In genomic region chr11:33923031-33923430, GRCm38 (mm10) we compare ENCODE assay signal across 23 mouse cellular contexts. TPM values are rescaled to one million over a fixed set of nuclear protein-coding genes. Genes with fewer than 3 reads are reported as not detected.
"Had no signal": no experiment of that assay in that cellular context is flagged by ENCODE, and none has a peak within 500 bp of the region (broad histone marks: within the 10 kb centered on the region; RNA-seq: fewer than 3 reads in every experiment).

No protein-coding gene starts in this region.

- H3K36me3 ChIP-seq: kidney, embryonic 15.5 days; liver, embryonic 13.5 days; midbrain, embryonic 10.5 days; midbrain, embryonic 15.5 days; neural tube, embryonic 13.5 days; stomach, embryonic 15.5 days had no signal

- H3K9ac ChIP-seq: kidney, embryonic 15.5 days; liver, embryonic 13.5 days; midbrain, embryonic 15.5 days; neural tube, embryonic 13.5 days; stomach, embryonic 15.5 days had no signal

- H3K4me2 ChIP-seq: kidney, embryonic 15.5 days; liver, embryonic 13.5 days; midbrain, embryonic 15.5 days; neural tube, embryonic 13.5 days; stomach, embryonic 15.5 days had no signal

- H3K4me1 ChIP-seq: megakaryocyte, embryonic 14.5 days had no signal

- ATAC-seq: midbrain, embryonic 15.5 days had no signal

- H3K27me3 ChIP-seq: liver, embryonic 13.5 days; stomach, embryonic 15.5 days had no signal

- DNase-seq: kidney, adult 8-10 months; kidney, postnatal 10 days; kidney, postnatal 36 days; layer of hippocampus, postnatal 36 days; liver, embryonic 13.5 days; lung, adult 2 months; lung, postnatal 14 days; retina, postnatal 1 day; right cerebral cortex, postnatal 25 days; spleen, adult 18-20 months; thymus, postnatal 36 days had no signal

- H3K4me3 ChIP-seq: kidney, embryonic 15.5 days; left cerebral cortex, adult 2 months; liver, embryonic 13.5 days; megakaryocyte, embryonic 14.5 days; midbrain, embryonic 10.5 days; midbrain, embryonic 15.5 days; myocyte; neural tube, embryonic 13.5 days; stomach, embryonic 15.5 days had no signal

- H3K27ac ChIP-seq: kidney, embryonic 15.5 days; left cerebral cortex, adult 2 months; liver, embryonic 13.5 days; macrophage; midbrain, embryonic 10.5 days; midbrain, embryonic 15.5 days; neural tube, embryonic 13.5 days; stomach, embryonic 15.5 days had no signal

- H3K9me3 ChIP-seq: kidney, embryonic 15.5 days; liver, embryonic 13.5 days; megakaryocyte, embryonic 14.5 days; midbrain, embryonic 10.5 days; midbrain, embryonic 15.5 days; neural tube, embryonic 13.5 days; stomach, embryonic 15.5 days had no signal

RNA-seq across cellular contexts. Expression of gene Kcnmb1, which starts 39.8 kb away (rescaled TPM):
- total RNA-seq: liver, adult 2 months; monocyte, adult 5-6 weeks; neutrophil, adult 5-6 weeks had no signal
- polyA plus RNA-seq: macrophage had no signal
